Mouse (Mus musculus) R1 (cell line): Measurements from ENCODE around the gene Lrch1.

Source experiments
- DNase-seq: peaks from one replicate; pipeline ENCODE4 v3.0.0-alpha.2; 2018; ENCODE audit warnings: low read depth, low spot score

Gene Lrch1

GRCm38 (mm10) chr14:74922039-74922736 lies 25.5 kb downstream of the Lrch1 start:
- peak; percentile 77 for DNase-seq

DNA sequence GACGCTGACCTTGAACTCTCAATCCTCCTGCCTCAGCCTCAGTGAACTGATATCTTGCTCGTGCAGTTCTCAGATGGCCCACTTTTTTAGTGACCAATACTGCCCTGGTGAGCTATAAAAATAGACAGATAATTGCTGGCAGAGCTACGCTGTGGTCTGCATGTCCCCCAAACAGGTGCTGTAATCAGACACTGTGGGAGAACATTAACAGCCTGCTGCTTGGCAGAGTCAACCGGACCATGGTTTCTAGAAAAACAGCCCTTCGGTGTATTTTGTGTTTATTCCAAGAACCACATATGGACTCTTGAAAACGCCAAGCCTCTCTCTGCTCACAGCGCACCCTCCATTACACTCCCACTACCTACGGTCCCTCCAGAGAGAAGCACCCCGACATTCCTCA lies 26.2 kb downstream of the Lrch1 start:
- DNase-seq: no peak

- DNase-seq: no peak
Observed at GRCm38 (mm10) chr14:74919132-74919531, 28.5 kb downstream of the Lrch1 start.

DNA sequence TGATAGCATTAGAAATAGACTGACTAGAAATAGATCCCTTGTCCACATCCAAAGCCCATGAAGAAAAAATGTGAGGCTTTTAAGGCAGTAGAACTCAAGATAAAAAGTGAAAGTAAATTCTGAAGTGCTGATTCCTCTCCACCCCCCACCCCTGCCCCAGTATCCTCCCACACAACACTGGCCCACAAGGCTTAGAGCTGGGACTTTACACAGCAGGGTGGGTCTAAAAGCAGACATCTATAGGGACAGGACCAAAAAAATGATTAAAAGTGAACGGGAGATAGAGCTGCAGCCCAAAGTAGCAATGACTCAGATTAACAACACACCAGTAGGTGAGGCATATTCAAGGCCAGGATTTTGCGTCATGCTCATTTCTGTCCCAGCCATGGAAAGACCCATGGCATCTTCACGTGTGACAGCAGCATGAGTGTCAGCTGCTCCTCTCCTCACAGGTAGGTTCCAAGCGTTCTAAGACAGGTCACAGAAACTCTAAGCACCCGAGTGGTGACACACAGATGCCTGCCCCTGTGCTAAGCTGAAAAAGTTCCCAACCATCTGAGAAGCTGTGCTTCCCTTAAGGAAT lies 29.1 kb downstream of the Lrch1 start:
- no peak for DNase-seq

DNA sequence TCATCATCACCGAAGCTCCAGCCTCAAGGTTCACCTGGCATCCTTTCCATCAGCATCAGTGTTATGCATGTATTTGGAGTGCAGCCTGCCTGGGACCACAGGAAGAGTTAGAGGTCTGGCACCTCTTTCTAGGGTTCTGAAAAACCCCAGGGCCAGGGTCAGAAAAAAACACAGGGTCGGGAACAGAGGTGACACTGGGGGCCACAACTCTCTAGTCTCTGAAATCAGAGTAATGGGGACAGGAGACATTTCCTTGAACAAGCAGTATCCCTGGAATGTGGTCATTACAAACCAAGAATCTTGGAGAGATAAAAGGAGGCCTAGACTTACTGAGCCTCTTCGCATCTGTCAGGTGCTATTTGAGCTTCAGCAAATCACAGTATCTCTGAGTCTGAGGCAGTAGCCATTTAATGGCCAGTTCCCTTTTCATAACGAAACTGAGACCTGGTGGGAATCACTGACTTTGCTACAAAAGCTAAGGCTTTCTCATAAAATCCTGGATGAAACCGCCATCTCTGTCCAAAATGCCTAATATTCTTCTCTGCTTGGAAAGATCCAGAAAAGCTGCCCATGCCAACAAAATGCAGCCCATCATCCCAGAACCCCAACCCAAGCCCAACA lies 30.1 kb downstream of the Lrch1 start:
- no peak for DNase-seq

- no peak for DNase-seq
Observed at GRCm38 (mm10) chr14:74916691-74917090, 31.0 kb downstream of the Lrch1 start.

DNA sequence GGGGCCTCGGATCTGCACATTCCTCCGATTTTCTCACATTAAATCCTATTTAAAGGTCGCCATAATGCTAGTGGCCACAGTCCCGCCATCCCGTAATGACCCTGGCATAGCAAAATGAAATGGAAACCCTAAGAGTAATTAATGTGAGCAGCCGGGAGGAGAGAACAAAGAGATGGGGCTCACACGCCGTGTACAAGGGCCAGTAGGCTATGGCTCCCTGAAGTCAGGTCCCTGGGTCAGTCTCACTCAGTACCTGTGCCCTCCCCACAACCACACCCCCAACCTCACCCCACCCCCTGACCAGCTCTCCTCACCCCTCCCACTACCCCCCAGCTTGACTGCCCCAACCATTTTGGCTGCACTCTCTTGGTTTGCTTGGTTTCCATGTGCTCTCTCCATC lies 31.6 kb downstream of the Lrch1 start:
- DNase-seq: no peak

GRCm38 (mm10) chr14:74915658-74916057 lies 32.0 kb downstream of the Lrch1 start:
- no peak for DNase-seq

DNA sequence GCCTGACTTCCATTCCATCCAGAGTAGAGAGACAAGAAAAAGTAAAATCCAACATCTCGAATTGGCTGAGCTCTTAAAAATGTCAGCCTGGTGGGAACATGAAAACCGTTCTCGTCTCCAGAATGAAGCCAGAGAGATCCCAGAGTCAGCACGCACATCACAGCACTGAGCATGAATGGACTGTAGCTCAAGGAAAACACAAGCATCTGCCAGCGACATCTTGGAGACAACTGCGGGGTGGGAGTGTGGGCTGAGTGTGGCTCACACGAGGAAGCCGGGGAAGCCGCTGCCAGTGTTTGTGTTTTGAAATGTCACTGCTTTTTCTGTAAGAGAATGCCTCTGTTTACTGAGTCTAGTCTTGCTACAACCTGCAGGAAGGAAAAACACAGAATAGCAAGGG lies 32.7 kb downstream of the Lrch1 start:
- no peak for DNase-seq

DNA sequence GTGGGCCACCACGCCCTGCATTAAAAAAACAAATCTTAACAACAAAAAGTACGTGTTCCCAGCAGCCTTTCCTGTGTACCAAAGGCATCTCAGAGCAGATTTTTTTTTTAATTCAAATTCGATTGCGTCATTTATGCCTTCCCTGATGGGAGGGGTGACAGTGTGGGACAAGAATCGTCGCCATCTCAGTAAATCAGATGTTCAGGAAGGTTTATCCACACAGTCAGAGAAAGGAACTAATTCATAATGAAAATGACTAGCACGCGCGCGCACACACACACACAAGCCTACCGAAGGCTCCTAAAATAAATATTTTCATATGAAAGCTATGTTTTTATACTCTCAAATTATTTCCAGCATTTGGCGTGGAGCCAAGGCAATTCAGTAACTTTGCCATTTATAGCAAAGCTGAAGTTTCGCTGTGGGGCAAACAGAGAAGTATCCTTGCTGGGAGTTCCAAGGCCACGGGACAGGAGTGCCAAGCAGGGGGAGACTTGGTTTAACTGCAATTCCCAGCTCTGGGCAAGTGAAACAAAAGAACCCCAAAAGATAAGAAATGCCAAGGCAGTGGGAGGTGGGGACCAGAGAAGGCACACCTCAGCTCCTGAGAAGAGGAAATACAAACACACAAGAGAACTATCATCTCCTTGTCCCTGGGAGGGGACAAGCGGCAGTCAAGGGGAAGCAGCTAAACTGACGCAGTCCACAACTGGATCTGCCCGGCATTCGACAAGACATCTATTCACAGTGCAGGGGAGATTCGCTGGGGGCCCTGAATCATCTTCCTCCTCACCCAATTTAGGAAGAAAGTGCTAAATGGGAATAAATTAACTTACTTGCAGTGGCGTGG lies 34.1 kb downstream of the Lrch1 start:
- peak; percentile 35 for DNase-seq

GRCm38 (mm10) chr14:74910363-74910762 lies 37.3 kb downstream of the Lrch1 start:
- DNase-seq: no peak

DNA sequence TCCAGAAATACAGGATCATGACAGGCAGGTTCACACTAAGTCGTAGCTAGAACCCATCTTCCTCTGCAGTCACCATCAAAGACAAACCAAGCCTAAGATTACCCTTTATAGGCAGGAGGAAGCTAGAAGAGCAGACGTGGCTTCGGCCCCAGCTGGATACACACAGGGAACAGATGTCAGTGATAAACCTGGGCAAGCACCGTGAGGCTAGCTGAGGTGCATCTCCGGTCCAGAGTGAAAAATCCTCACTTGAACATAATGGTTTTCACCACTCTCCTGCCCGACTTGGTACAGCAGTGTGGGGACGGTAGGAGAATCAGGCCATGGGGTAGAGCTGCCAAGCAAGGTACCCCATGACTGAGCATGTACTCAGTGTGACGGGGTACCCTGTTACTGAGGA lies 38.7 kb downstream of the Lrch1 start:
- no peak for DNase-seq

DNA sequence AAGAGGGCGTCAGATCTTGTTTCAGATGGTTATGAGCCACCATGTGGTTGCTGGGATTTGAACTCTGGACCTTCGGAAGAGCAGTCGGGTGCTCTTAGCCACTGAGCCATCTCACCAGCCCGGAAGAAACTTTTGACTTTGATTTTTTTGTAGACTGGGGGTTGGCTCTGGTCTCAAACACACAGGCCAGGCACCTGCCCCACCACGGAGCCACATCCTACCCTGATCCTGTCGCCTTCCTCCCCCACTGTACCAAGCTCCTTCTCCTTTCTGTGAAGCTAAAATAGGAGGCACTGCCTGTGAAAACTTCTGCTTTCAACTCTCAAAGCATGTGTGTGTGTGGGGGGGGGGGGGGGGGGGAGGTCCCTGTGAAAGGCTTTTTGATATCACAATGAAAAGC lies 39.4 kb downstream of the Lrch1 start:
- no peak for DNase-seq

DNA sequence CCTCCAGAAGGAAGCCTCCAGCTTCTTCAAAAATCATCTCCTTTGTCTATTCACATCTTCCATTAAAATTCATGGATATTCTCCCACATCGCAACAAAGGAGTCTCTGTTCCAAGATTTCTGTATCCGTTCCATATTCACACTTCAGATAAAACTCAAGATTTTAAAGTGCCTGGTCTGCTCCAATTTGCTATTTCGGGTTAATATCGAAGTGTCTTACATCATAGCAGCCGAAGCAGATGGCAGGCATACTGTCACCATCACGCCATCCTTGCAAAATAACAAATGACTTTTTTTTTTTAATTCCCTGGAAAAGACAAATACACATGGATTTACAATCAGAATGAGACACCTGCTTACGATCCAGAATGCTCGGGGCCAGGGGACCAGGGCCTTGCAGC lies 40.0 kb downstream of the Lrch1 start:
- DNase-seq: no peak

GRCm38 (mm10) chr14:74905990-74906389 lies 41.7 kb downstream of the Lrch1 start:
- no peak for DNase-seq

DNA sequence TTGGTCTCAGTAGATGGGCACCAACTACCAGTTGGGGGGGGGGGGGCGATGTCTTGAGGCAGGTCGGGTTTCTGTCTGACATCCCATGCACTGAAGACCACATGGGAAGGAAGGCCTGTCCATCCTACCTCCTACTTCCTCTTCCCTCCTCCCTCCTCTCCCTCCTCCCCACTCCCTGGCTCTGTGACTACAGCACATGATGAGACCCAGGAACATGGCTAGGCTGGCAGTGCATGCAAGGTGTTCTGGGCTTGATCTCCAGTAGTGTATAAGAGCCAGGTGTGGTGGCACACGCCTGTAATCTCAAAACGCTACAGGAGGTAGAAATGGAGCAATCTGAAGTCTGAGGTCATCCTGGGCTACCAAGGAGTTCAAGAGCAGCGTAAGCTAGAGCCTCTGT lies 43.2 kb downstream of the Lrch1 start:
- DNase-seq: no peak

- DNase-seq: no peak
Observed at GRCm38 (mm10) chr14:74903047-74903446, 44.6 kb downstream of the Lrch1 start.

DNA sequence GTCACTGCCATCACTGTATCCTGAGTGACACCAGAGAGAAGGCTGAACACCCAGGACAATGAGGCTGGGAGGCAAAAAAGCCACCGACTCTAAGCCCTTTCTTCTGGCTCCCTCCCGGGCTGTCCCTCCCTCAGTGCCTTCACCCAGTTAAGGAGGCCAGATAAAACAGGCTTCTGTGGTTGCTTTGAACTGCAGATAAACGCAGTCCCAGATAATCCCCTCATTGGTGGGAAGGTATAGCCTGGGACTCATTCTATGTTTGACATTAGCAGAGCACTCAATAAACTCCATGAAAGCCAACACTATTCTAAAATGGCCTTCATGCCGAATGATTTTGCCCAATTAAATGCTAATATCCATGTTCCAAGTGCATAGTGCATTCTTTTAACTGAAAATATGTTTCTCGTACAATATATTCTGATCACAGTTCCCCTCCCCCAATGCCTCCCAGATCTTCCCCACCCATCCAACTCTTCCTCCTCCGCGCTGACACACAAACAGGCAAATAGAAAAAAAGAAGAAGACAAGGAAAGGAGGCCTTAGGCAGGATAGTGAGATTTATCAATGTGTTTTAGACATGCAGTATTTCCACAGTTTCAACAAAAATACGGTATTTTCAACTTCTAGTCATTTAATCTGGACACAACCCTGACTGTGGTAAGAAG lies 46.8 kb downstream of the Lrch1 start:
- no peak for DNase-seq

DNA sequence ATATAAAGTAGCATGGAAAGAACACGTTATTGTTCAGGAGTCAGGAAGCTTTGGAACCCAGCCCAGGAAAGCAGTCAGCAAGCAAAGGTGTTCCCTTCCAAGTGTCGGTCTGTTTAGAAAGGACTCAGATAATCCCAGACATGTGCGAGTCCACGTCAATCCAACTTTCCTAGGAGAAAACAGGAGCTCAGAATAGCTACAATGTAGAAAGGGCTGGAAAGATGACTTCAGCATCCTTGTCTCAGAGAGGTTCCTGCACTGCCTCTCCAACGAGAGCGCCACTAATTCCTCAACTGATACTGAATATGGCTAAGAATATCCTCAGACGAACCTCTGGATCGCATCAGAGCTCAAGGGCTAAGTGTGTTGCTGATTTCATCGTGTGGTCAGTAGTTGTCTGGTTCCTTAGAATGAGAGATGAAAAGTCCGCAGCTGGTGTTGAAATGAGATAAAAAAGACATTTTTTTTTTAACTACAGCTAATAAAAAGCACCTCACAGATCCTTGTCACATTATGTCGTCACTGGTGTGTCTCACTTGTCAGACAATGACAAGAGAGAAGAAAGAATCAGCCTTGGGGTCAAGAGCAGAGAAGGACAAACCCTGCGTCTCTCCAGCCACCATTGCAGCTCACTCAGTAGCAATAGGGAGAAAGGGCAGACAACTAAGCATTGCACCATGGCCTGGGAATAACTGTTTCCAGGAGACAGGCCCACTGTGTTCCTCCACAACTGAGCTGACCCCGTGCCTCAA lies 47.5 kb downstream of the Lrch1 start:
- DNase-seq: no peak

DNA sequence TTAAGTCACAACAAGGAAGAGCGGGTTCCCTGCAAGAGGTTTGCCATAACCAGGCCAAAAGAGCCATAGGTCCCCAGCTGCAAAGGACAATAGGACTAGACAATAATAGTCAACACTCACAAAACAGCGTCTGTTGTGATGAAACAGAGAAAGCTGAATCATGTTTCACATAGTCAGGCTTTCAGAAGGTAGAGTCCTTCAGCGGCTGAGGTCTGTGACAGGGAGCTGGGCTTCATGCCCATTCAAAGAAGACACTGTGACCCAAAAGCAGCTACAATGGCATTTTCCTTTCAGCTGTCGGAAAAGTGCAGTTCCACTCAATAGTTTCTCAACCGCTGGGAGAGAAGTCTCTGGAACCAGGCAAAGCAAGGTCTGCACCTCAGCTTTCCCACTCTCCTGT lies 48.7 kb downstream of the Lrch1 start:
- DNase-seq: no peak

GRCm38 (mm10) chr14:74893693-74894092 lies 54.0 kb downstream of the Lrch1 start:
- no peak for DNase-seq
